Mouse (Mus musculus) bone marrow macrophage, adult 2 months (primary cell): Measurements from ENCODE around the gene Rasa2. TPM values are rescaled to one million over a fixed set of nuclear protein-coding genes. Genes with fewer than 3 reads are reported as not detected.
"Not testable (repeated sequence)": the region's sequence is repeated elsewhere in the genome, so short reads cannot be mapped to it uniquely, and the experiment has no call there.

ENCODE experiments used
- H3K27ac ChIP-seq: 2 replicates; pipeline ENCODE4 v1.5.1; 2012; ENCODE audit warnings: low read depth, low read length; ENCODE audit not compliant: insufficient read depth
- H3K4me1 ChIP-seq: 2 replicates; pipeline ENCODE4 v1.6.1; 2012; ENCODE audit warnings: low read length; ENCODE audit not compliant: control insufficient read depth, insufficient read depth
- H3K4me3 ChIP-seq: 2 replicates; pipeline ENCODE4 v1.5.1; 2012; ENCODE audit warnings: mild to moderate bottlenecking, low read length, moderate library complexity; ENCODE audit not compliant: insufficient read depth
- CTCF ChIP-seq: IDR thresholded peaks from 2 replicates; pipeline ENCODE4 v1.5.1; 2012; ENCODE audit warnings: low read depth, mild to moderate bottlenecking, low read length, moderate library complexity
- POLR2A ChIP-seq: IDR thresholded peaks from 2 replicates; pipeline ENCODE4 v1.6.1; 2012; ENCODE audit warnings: mild to moderate bottlenecking, low read depth, low read length, borderline replicate concordance
- polyA plus RNA-seq: library from polyadenylated mRNA; stranded (reverse); fragments of >200 nt; gene quantifications from 2 replicates; pipeline ENCODE4 v1.2.4, GENCODE M21; 2012; ENCODE audit not compliant: missing spikeins, insufficient read depth, insufficient read length

Gene Rasa2
- polyA plus RNA-seq, 1 experiment = 5.2 TPM

DNA sequence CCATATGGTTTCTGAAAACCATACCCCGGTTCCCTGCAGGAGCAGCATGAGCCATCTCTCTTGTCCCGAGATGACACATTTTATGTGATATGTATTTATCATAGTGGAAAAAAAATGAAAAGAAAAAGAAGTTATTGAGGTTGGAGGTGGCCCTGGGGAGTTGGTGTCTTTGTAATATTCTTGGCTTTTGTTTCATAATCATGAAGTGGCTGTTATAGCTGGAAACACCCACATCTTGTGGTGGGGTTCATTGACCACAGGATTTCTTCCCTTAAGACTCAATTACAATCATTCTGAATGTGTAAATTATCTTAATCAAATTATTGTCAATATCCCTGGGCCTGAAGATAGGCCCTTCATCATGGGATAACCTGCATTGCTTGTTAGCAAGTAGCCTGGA, 13.4 kb upstream of the Rasa2 start:
- TF ChIP-seq POLR2A = no peak
- no peak for TF ChIP-seq CTCF
- Histone ChIP-seq H3K4me3 (no peak overlapping the region), H3K4me1 (peaks cover 9% of the 10 kb centered on the region; the same call in 1 of the 2 replicates), H3K27ac (no peak overlapping the region)

GRCm38 (mm10) chr9:96644002-96644401, 12.6 kb upstream of the Rasa2 start:
- not testable (repeated sequence) for H3K4me1 ChIP-seq, H3K27ac ChIP-seq, H3K4me3 ChIP-seq

GRCm38 (mm10) chr9:96639451-96639850, 8.0 kb upstream of the Rasa2 start:
- no peak overlapping the region for H3K4me3 ChIP-seq
- no peak for TF ChIP-seq POLR2A
- no peak for TF ChIP-seq CTCF
- H3K27ac ChIP-seq = no peak overlapping the region
- peaks cover 29% of the 10 kb centered on the region for H3K4me1 ChIP-seq

DNA sequence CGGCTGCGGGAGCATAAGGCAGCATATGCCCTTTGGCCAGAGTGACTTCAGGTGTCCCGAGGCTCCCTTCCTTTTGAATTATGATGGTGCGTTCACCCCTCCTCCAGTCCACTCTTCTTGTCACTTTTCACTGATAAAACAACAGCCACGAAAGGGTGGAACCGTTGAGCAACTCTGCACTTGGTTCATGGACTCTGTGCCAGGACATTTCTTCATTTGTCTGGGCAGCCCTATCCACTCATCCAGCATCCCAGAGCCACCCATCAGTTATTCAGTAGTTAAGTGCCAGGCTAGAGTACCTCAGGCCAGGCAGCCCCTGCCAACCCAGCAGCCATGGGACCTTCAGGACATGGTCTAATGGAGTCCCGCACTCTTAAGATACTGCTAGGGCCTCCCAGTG, 7.1 kb upstream of the Rasa2 start:
- Histone ChIP-seq H3K4me1 (peaks cover 34% of the 10 kb centered on the region), H3K4me3 (no peak overlapping the region), H3K27ac (no peak overlapping the region)
- no peak for TF ChIP-seq CTCF
- TF ChIP-seq POLR2A = no peak

GRCm38 (mm10) chr9:96637157-96637548, 5.7 kb upstream of the Rasa2 start:
- peak overlapping the region; percentile 58; the same call in 1 of the 2 replicates for H3K27ac ChIP-seq
- H3K4me3 ChIP-seq = no peak overlapping the region
- peaks cover 35% of the 10 kb centered on the region for H3K4me1 ChIP-seq
- TF ChIP-seq CTCF (no peak), POLR2A (no peak)

DNA sequence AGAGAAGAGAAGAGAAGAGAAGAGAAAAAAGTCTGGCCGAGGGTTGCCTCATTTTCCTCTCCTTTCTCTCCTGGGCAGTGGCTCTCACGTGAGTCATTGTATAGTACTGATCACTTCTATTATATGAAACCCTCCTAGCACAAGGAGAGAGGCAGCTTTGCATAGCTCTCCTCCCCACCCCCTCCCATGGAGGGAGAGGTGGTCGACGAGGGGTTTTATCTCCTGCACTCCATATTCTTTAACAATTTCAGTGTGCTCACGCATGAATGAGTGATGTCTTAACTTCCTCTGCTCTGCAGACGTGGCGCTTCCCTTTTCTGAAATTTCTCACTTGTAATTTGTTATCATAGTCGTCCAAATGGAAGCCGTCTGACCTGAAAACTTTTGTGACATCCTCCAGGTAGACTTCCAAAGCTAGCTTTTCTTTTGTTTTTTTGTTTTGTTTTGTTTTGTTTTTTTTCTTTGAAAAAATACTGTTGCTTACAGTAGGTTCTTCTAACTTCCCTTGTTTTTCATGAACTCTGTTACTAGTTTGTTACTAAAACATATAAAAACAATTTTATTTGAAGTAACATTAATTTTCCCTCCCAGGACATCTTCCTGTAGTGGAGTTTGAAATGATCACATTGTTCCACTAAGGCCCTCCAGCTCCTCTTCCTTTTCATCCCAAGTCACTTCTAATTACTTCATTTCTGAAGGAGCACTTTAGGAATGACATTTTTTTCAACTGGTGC, 5.2 kb upstream of the Rasa2 start:
- Histone ChIP-seq H3K4me1 (peaks cover 41% of the 10 kb centered on the region), H3K27ac (peak overlapping the region; percentile 59), H3K4me3 (peak overlapping the region; percentile 39)
- TF ChIP-seq POLR2A = no peak
- TF ChIP-seq CTCF = no peak

GRCm38 (mm10) chr9:96635899-96636298, 4.5 kb upstream of the Rasa2 start:
- H3K4me1 ChIP-seq = peaks cover 41% of the 10 kb centered on the region
- TF ChIP-seq CTCF (no peak), POLR2A (no peak)
- H3K27ac ChIP-seq = no peak overlapping the region
- H3K4me3 ChIP-seq = no peak overlapping the region

GRCm38 (mm10) chr9:96635176-96635575, 3.8 kb upstream of the Rasa2 start:
- Histone ChIP-seq H3K27ac (no peak overlapping the region), H3K4me1 (peaks cover 40% of the 10 kb centered on the region), H3K4me3 (no peak overlapping the region)
- no peak for TF ChIP-seq CTCF
- no peak for TF ChIP-seq POLR2A

DNA sequence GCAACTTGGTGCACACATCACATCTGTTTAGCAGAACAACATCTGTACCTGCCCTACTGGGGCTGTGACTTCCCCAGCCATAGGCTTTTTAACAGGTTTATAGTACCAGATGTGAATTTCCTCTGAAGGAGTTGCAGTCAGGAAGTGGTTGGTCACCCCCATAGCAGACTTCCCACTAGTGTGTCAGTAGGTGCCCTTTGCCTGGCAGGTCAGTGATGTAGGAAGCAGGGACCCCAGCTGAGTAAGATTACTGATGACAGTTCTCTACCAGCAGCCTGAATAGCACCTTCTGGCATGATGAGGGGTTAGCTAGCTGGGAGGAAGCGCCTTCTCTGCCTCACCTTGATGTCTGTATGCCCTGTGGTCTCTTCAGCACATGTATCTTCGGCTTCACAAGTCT, 2.4 kb upstream of the Rasa2 start:
- Histone ChIP-seq H3K4me3 (no peak overlapping the region), H3K27ac (no peak overlapping the region), H3K4me1 (peaks cover 30% of the 10 kb centered on the region)
- TF ChIP-seq CTCF = no peak
- no peak for TF ChIP-seq POLR2A

DNA sequence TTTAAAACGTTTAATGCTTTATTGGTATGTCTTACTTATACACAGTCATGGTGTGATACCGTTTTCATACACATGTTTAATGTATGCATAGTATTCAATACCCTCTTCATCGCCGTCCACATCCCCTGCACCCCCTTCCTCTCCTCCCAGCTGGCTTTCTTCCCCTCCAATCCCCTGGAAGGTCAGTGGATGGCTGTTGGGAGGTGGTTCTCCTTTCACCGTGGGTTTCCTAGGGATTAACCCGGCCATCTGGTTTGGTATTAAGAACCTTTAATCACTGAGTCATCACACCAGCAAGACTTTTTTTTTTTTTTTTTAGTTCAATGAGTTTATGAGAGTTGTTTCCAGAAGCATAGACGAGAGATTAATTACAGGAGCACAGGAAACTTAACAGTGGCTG, 1.3 kb upstream of the Rasa2 start:
- Histone ChIP-seq H3K27ac (no peak overlapping the region), H3K4me3 (no peak overlapping the region), H3K4me1 (peaks cover 20% of the 10 kb centered on the region)
- TF ChIP-seq CTCF (no peak), POLR2A (no peak)
